Mouse (Mus musculus) stomach, postnatal 0 days (tissue): ENCODE results near the gene Olfr1023. TPM values are rescaled to one million over a fixed set of nuclear protein-coding genes. Genes with fewer than 3 reads are reported as not detected.

Experiments used
- ATAC-seq: fragments of 200-750 bp; cut with Nextera tagmentation; 2 replicates; pipeline ENCODE4 v1.8.0; 2017; ENCODE audit not compliant: low FRiP score, low TSS enrichment
- DNase-seq: peaks from one replicate; pipeline ENCODE4 v3.0.0-alpha.2; 2016; ENCODE audit warnings: low spot score
- H3K27ac ChIP-seq: fragments of 300-500 bp; sonication (generic); replicated peaks from 2 replicates; pipeline ENCODE4 v1.5.1; 2014; ENCODE audit warnings: mild to moderate bottlenecking, control low read depth
- H3K27me3 ChIP-seq: fragments of 300-500 bp; sonication (generic); 2 replicates; pipeline ENCODE4 v1.6.1; 2014; ENCODE audit warnings: low read length; ENCODE audit not compliant: control insufficient read depth, insufficient read depth
- H3K36me3 ChIP-seq: fragments of 300-500 bp; sonication (generic); 2 replicates; pipeline ENCODE4 v1.6.1; 2014; ENCODE audit warnings: low read length, mixed read lengths; ENCODE audit not compliant: control insufficient read depth, insufficient read depth
- H3K4me1 ChIP-seq: fragments of 300-500 bp; sonication (generic); replicated peaks from 2 replicates; pipeline ENCODE4 v1.6.1; 2014; ENCODE audit warnings: antibody characterized with exemption; ENCODE audit not compliant: control insufficient read depth, insufficient read depth
- H3K4me2 ChIP-seq: fragments of 300-500 bp; sonication (generic); replicated peaks from 2 replicates; pipeline ENCODE4 v1.6.1; 2014; ENCODE audit warnings: low read depth, mild to moderate bottlenecking, control low read depth, moderate library complexity
- H3K4me3 ChIP-seq: fragments of 300-500 bp; sonication (generic); 2 replicates; pipeline ENCODE4 v1.5.1; 2014; ENCODE audit warnings: low read depth, low read length, control low read depth
- H3K9ac ChIP-seq: fragments of 300-500 bp; sonication (generic); 2 replicates; pipeline ENCODE4 v1.6.1; 2014; ENCODE audit warnings: mild to moderate bottlenecking, low read length, control low read depth, mixed read lengths
- H3K9me3 ChIP-seq: fragments of 300-500 bp; sonication (generic); 2 replicates; pipeline ENCODE4 v1.6.1; 2016; ENCODE audit warnings: low read length; ENCODE audit not compliant: control insufficient read depth
- CTCF ChIP-seq: IDR thresholded peaks from 2 replicates; pipeline ENCODE4 v1.5.1; 2016; ENCODE audit warnings: antibody characterized with exemption, low read depth, mild to moderate bottlenecking, moderate library complexity
- EP300 ChIP-seq: optimal IDR thresholded peaks from 2 replicates; pipeline ENCODE3; 2016; ENCODE audit warnings: antibody characterized with exemption
- WGBS: fragments of 180-500 bp; shearing (Covaris S2); extraction: QIAGEN DNeasy Blood & Tissue Kit; methylation state at CpG from one replicate; pipeline ENCODE4 v1.1.7; 2014; 5-methylcytosine and 5-hydroxymethylcytosine counted together
- polyA plus RNA-seq: library from polyadenylated mRNA; unstranded; fragments of >200 nt; fragmentation: Nextera tagmentation; extraction: Ambion mirVana; gene quantifications from 2 replicates; pipeline ENCODE4 v1.2.1, GENCODE M21; 2015

Olfr1023 gene
- not detected in 2 replicates for polyA plus RNA-seq

GRCm38 (mm10) chr2:85885340-85885739 lies at the start of gene Olfr1023:
Gene Olfr1023 (plus strand): TSS chr2:85885640.
- H3K4me3 ChIP-seq = no peak within 1 kb of the TSS
- ATAC-seq (no peak), DNase-seq (no peak)
- no peak within 1 kb of the TSS for H3K27ac ChIP-seq
- H3K9ac ChIP-seq = no peak within 1 kb of the TSS
- no peak within 1 kb of the TSS for H3K4me2 ChIP-seq
- 62% methylated on average over 2 of the region's 2 CpGs for WGBS
- no peaks in the 10 kb centered on the region for H3K9me3 ChIP-seq
- H3K27me3 ChIP-seq = no peaks in the 10 kb centered on the region
- H3K4me1 ChIP-seq = no peaks in the 10 kb centered on the region
- TF ChIP-seq EP300 (no peak), CTCF (no peak)
- no peaks in the 10 kb centered on the region for H3K36me3 ChIP-seq

DNA sequence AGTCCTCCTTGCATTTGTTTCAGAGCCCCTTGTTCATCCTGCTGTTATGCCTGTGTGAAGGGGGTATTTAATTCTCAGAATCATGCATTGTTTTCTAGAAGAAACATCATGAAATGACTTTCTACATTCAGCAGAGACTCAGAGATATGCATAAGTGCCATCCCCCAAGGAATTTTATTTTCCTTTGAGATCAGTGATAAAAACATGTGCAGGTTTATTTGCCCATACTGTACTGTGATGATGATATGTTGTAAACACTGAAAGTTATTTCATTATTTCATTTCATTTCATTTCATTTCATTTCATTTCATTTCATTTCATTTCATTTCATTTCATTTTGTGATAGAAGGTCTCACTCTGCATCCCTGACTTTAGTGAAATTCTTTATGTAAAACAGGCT lies 40.1 kb upstream of the Olfr1023 start, which contains the start of gene Olfr1019:
Gene Olfr1019 (minus strand): TSS at position 101 of the 400 bp plus-strand sequence.
- H3K9me3 ChIP-seq = no peaks in the 10 kb centered on the region
- H3K4me1 ChIP-seq = no peaks in the 10 kb centered on the region
- H3K36me3 ChIP-seq = no peaks in the 10 kb centered on the region
- H3K27me3 ChIP-seq = no peaks in the 10 kb centered on the region
- no peak within 1 kb of the TSS for H3K4me3 ChIP-seq
- TF ChIP-seq CTCF = no peak
- TF ChIP-seq EP300 = no peak
- DNase-seq (no peak), ATAC-seq (no peak)
- no peak within 1 kb of the TSS for H3K27ac ChIP-seq
- H3K9ac ChIP-seq = no peak within 1 kb of the TSS
- H3K4me2 ChIP-seq = no peak within 1 kb of the TSS

DNA sequence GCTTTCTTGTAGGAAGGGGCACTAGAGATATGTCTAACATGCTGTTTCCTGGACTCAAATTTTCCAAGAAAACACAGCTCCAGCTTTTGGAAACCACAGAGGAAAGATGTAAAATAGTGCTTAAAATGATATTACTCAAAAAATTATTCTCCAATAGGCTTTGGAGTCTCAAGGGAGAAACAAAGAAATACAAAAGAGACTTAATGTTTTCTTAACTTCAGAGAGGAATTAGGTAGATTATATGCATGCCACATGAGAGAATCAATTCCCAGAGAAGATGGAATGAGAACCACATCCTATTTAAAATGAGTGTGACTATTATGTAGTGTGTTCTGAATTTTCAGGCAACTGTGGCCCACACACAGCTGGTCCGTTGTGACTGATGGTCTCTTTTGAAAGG lies 38.7 kb upstream of the Olfr1023 start, which contains the start of gene Olfr1020:
Gene Olfr1020 (plus strand): TSS at position 301 of the 400 bp plus-strand sequence.
- WGBS = 80% methylated on average over 1 of the region's 1 CpGs
- no peaks in the 10 kb centered on the region for H3K9me3 ChIP-seq

DNA sequence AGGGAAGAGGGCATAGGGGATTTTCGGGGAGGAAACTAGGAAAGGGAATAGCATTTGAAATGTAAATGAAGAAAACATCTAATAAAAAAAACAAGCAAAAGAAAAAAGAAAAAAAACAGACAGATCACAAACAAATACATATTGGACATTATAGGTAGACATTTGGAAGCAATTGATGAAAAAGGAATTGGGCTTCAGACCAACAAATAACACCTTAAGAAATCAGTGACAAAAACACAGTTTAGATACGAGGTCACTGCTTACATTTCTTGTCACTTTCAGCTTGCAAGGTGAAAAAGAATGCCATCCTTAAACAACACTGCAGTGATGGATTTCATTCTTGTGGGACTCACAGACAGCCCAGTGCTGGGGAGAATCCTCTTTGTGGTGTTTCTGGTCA lies 17.1 kb upstream of the Olfr1023 start, which contains the start of gene Olfr1022:
Gene Olfr1022 (plus strand): TSS at position 301 of the 400 bp plus-strand sequence.
- H3K36me3 ChIP-seq = no peaks in the 10 kb centered on the region
- no peaks in the 10 kb centered on the region for H3K27me3 ChIP-seq
- DNase-seq = no peak
- H3K4me1 ChIP-seq = no peaks in the 10 kb centered on the region
- no peak within 1 kb of the TSS for H3K4me3 ChIP-seq
- no peak within 1 kb of the TSS for H3K4me2 ChIP-seq
- H3K9ac ChIP-seq = no peak within 1 kb of the TSS
- WGBS = 14% methylated on average over 2 of the region's 2 CpGs
- H3K9me3 ChIP-seq = no peaks in the 10 kb centered on the region
- no peak for ATAC-seq
- H3K27ac ChIP-seq = no peak within 1 kb of the TSS
- TF ChIP-seq EP300 = no peak
- TF ChIP-seq CTCF = no peak

More for the DNA sequence above, 38.7 kb upstream of the Olfr1023 start, which contains the start of gene Olfr1020:
- DNase-seq (no peak), ATAC-seq (no peak)
- no peak within 1 kb of the TSS for H3K9ac ChIP-seq
- no peak within 1 kb of the TSS for H3K4me2 ChIP-seq
- no peak within 1 kb of the TSS for H3K4me3 ChIP-seq
- TF ChIP-seq EP300 (no peak), CTCF (no peak)
- no peaks in the 10 kb centered on the region for H3K36me3 ChIP-seq
- H3K27ac ChIP-seq = no peak within 1 kb of the TSS
- H3K4me1 ChIP-seq = no peaks in the 10 kb centered on the region
- H3K27me3 ChIP-seq = no peaks in the 10 kb centered on the region

DNA sequence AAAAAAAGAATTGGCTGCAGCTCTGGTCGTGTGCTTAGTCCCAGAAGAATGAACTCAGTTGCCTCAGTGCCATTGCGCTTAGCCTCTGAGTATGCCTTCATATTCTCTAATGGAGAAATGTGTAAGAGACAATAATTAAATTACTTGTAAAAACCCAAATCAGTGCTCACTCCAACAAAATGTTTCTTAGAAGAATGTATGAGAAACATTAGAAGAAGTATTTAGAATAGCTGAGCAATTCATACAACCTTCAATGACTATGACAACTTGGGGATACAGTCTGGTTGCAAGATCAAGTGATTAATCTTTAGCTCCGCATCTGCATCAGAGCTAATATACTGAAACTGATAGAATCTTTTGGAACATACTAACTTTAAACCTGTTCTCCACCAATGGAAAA lies 19.5 kb downstream of the Olfr1023 start, which contains the start of gene Olfr1024:
Gene Olfr1024 (minus strand): TSS at position 101 of the 400 bp plus-strand sequence.
- TF ChIP-seq EP300 = no peak
- TF ChIP-seq CTCF = no peak
- no peaks in the 10 kb centered on the region for H3K27me3 ChIP-seq
- no peak for DNase-seq
- WGBS = 80% methylated on average over 3 of the region's 3 CpGs
- no peak within 1 kb of the TSS for H3K27ac ChIP-seq
- no peak within 1 kb of the TSS for H3K4me2 ChIP-seq
- ATAC-seq = no peak
- H3K4me1 ChIP-seq = no peaks in the 10 kb centered on the region
- H3K36me3 ChIP-seq = no peaks in the 10 kb centered on the region
- H3K9me3 ChIP-seq = no peaks in the 10 kb centered on the region
- no peak within 1 kb of the TSS for H3K9ac ChIP-seq
- H3K4me3 ChIP-seq = no peak within 1 kb of the TSS

- Histone ChIP-seq H3K9ac (no peak overlapping the region), H3K27ac (no peak overlapping the region), H3K9me3 (no peaks in the 10 kb centered on the region), H3K36me3 (no peaks in the 10 kb centered on the region), H3K4me1 (no peaks in the 10 kb centered on the region), H3K27me3 (no peaks in the 10 kb centered on the region), H3K4me2 (no peak overlapping the region), H3K4me3 (no peak overlapping the region)
- DNase-seq = no peak
- no peak for ATAC-seq
- no peak for TF ChIP-seq EP300
- no peak for TF ChIP-seq CTCF
Measured at GRCm38 (mm10) chr2:85913197-85913596, 27.8 kb downstream of the Olfr1023 start.
